Mouse (Mus musculus): ENCODE results near the gene Olfr1126.
"Not testable (repeated sequence)": the region's sequence is repeated elsewhere in the genome, so short reads cannot be mapped to it uniquely, and the experiment has no call there.

The Olfr1126 gene

GRCm38 (mm10) chr2:87453662-87454061 is at the start of gene Olfr1126:
Gene Olfr1126, plus strand, starts transcription at chr2:87453962.
- DNase-seq (ENCODE audit: low read depth, low spot score), result no peak

DNA sequence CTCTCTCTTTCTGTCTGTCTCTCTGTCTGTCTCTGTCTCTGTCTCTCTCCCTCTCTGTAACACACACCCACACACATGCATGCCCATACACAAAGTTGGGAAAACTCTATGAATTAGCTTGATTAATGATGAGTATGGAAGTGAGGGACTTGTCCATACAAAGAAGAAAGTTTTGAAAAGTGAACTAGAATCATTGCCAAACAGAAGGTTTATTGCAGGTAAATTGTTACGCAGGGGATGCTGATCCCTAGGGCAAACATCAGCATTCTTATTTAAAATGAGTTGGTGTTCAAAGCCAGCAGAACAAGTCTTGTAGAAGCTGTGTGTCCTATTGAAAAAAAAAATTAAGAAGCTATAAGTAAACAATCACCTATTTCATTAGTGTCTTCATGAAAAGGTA is 37.4 kb upstream of the Olfr1126 start, which contains the start of gene Olfr1123:
TSS of gene Olfr1123 (plus strand) at position 301 of the 400 bp plus-strand sequence.
- DNase-seq (ENCODE audit: low read depth, low spot score), result no peak

DNA sequence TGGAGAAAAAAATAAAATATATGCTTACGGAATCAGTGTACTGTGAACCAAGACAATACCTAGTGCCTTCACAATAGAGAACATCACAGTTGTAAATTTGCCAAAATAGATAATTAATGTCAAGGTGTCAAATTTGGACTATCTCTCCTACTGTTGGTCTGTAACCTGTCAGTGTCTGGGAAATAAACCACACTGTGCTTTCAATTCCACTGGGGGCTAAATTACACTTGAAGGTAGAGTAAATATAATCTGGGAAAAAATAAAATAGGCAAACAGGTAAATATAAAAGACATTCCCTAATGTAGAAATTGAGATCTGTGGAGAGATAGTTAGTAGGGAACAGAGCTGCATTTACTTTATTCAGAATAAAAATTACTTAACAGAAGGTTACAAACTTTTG is 23.8 kb upstream of the Olfr1126 start, which contains the start of gene Olfr1124:
TSS of gene Olfr1124 (plus strand) at position 301 of the 400 bp plus-strand sequence.
- DNase-seq (ENCODE audit: low read depth, low spot score), result no peak

DNA sequence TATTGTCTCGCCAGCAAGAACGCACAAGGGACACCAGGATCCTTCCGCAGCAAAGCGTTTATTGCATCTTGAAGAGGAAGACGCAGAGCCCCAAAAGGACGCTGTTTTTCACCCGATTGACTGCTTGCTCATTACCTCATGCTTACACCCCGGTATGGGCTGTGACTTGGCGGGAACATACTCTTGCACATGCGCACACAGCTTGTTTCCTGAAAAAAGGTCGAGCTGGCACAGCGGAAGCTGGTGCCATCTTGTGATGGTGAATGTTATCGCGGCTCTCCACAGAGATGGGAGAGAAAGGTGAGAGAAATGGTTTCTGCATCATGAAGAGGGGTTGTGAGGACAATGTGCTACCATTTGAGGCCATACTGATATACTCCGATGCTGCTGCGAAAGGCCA is 16.0 kb upstream of the Olfr1126 start:
- no peak for DNase-seq (ENCODE audit: low read depth, low spot score)

- no peak for DNase-seq (ENCODE audit: low read depth, low spot score)
Observed at GRCm38 (mm10) chr2:87461769-87462168, 8.0 kb downstream of the Olfr1126 start.

- no peak for DNase-seq (ENCODE audit: low read depth, low spot score)
Observed at GRCm38 (mm10) chr2:87480207-87480606, 26.4 kb downstream of the Olfr1126 start.

GRCm38 (mm10) chr2:87481158-87481557 is 27.4 kb downstream of the Olfr1126 start:
- DNase-seq (ENCODE audit: low read depth, low spot score), result no peak

DNA sequence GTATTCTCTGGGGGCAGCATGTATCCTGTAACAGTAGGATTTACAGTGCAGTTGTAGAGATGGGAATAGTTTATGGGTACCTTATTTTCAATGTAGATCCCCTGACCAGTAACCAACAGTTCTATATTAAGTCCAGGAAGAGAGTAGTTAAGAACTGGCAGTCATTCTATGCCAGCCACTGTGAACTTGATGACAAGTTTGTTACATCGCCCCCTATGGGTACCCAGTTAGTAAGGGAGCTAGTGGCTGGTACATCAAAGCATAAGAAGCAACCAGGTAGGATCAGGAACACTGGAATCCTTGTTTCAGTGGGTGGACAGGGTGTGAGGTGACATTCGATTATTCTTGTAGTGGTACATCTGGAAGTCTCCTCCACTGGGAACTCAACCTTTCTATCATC is 28.5 kb downstream of the Olfr1126 start:
- DNase-seq (ENCODE audit: low read depth, low spot score), result no peak

- DNase-seq (ENCODE audit: low read depth, low spot score), result not testable (repeated sequence)
Observed at GRCm38 (mm10) chr2:87496993-87497392, 43.2 kb downstream of the Olfr1126 start, which contains the start of gene Pramel7. Gene Pramel7, minus strand, starts transcription at chr2:87497093.

DNA sequence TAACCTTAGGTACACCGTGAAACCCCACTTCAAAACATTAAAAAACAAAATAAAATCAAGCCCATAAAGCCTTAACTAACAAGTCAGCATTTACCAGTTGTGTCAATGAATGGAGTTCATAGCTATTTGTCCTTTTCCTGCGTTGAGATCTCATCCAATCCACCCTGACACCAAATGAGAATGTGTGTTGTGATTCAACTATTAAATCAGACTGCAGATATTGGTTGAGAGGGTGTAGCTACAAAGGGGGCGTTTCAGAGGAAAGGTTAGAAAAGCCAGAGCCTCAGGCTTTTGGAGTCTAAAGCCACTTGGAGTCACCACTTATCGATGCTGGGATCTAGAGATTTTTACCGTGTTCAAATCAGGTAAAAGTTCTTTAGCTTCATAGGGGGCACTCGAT is 52.5 kb downstream of the Olfr1126 start, which contains the start of gene Pramel6:
TSS of gene Pramel6 (plus strand) at position 301 of the 400 bp plus-strand sequence.
- no peak for DNase-seq (ENCODE audit: low read depth, low spot score)
